Mouse (Mus musculus): ENCODE data around the gene Slco3a1. TPM values are rescaled to one million over a fixed set of nuclear protein-coding genes. Genes with fewer than 3 reads are reported as not detected.

The Slco3a1 gene
- 1.2 and 1.3 TPM in 2 replicates for polyA plus RNA-seq (2011; ENCODE audit: insufficient read depth, insufficient read length, low read depth, missing spikeins)

DNA sequence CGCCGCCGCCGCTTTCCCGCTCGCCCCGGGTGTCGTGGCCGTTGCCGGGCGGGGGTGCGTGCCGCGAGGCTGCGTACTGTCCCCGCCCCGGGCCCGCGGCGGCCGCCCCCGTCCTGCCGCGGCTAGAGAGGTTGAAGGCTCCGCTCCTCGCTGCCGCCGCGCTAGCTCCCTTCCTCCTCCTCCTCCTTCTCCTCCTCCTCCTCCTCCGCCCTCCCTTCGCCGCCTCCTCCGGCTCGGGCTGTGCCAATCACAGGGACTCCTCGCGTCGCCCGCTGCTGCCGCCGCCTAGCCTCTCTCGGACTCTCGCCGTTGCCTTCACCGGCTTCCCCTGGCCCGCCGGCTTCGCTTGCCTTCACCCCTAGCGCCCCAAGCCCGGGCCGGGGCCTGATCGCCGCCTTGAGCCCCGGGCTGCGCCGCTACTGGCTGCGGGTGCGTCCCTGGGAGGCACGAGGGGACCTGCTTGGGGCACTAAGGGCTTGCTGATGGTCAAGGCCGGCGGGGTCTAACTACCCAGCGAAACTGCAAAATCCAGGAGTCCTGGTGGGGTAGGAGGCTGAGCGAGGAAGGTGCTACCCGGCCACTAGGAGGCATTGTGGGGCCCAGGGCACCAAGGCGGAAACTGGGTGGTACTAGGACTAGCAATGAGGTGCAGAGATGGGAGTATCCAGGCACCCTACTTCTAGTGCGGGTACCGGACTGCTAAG, at the start of gene Slco3a1:
Slco3a1 (minus strand) TSS at position 173 of the 704 bp plus-strand sequence.
- Histone ChIP-seq H3K9me3 (replicated peaks; ENCODE audit: control insufficient read depth, insufficient read depth, low read length, poor library complexity, severe bottlenecking) (no peaks in the 10 kb centered on the region), H3K9ac (ENCODE audit: low read depth, poor library complexity, severe bottlenecking) (peak within 1 kb of the TSS; percentile 76), H3K4me3 (ENCODE audit: low read depth, low read length) (peak within 1 kb of the TSS; percentile 81), H3K36me3 (ENCODE audit: control insufficient read depth, insufficient read depth, low read length, poor library complexity, severe bottlenecking) (no peaks in the 10 kb centered on the region), H3K27ac (ENCODE audit: insufficient read depth, low read length) (no peak within 1 kb of the TSS), H3K27me3 (ENCODE audit: control insufficient read depth, insufficient read depth, low read length, poor library complexity, severe bottlenecking) (peaks cover 16% of the 10 kb centered on the region; the same call in 1 of the 2 replicates), H3K4me1 (ENCODE audit: control insufficient read depth, insufficient read depth, low read length) (no peaks in the 10 kb centered on the region)
- no peak for TF ChIP-seq EP300 (IDR thresholded peaks at IDR 0.05; ENCODE audit: insufficient read depth, low read depth, low read length)
- TF ChIP-seq POLR2A (IDR thresholded peaks at IDR 0.05; ENCODE audit: insufficient read depth, low read length): no peak
- TF ChIP-seq CTCF (IDR thresholded peaks at IDR 0.05; ENCODE audit: low read depth, low read length): peak; percentile 57

DNA sequence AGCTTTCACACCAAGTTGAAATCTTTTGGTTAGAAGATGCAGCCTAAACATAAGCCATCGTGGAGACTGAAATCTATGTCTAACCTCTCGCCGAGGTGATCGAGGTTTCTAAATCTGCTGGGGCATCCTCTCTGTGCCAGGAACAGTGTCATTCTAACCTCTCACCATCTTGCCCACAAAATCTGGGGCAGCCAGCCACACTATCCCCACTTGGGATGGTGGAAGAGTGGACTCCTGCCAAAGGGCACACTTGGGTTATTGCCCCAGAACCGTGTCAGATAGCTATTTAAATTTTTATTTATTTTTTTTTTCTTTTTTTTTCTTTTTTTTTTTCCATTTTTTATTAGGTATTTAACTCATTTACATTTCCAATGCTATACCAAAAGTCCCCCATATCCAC, 46.4 kb upstream of the Slco3a1 start:
- H3K9me3 ChIP-seq (replicated peaks; ENCODE audit: control insufficient read depth, insufficient read depth, low read length, poor library complexity, severe bottlenecking): no peaks in the 10 kb centered on the region
- no peak overlapping the region for H3K4me3 ChIP-seq (ENCODE audit: low read depth, low read length)
- H3K36me3 ChIP-seq (ENCODE audit: control insufficient read depth, insufficient read depth, low read length, poor library complexity, severe bottlenecking): no peaks in the 10 kb centered on the region
- TF ChIP-seq EP300 (IDR thresholded peaks at IDR 0.05; ENCODE audit: insufficient read depth, low read depth, low read length) (no peak), CTCF (IDR thresholded peaks at IDR 0.05; ENCODE audit: low read depth, low read length) (no peak), POLR2A (IDR thresholded peaks at IDR 0.05; ENCODE audit: insufficient read depth, low read length) (no peak)
- no peaks in the 10 kb centered on the region for H3K27me3 ChIP-seq (ENCODE audit: control insufficient read depth, insufficient read depth, low read length, poor library complexity, severe bottlenecking)
- H3K4me1 ChIP-seq (ENCODE audit: control insufficient read depth, insufficient read depth, low read length): no peaks in the 10 kb centered on the region
- no peak overlapping the region for H3K27ac ChIP-seq (ENCODE audit: insufficient read depth, low read length)
- H3K9ac ChIP-seq (ENCODE audit: low read depth, poor library complexity, severe bottlenecking): no peak overlapping the region

DNA sequence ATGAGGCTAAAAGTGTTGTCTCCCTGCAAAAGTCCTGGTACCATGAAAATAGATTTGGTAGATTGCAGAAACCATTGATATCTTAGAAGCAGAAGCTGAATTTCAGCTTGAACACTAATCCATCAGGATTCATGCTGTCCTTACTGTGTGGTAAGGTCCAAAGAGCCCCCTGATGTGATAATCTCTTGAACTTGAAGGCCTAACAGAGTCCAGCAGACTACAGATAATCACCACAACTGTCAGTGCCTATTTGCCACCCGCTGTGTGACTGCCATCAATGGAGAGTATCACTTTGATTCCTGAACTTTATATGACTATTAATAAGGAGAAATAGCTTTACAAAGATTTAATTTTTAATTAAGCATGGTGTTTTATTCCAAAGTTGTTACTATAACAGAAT, 24.8 kb upstream of the Slco3a1 start:
- Histone ChIP-seq H3K9me3 (replicated peaks; ENCODE audit: control insufficient read depth, insufficient read depth, low read length, poor library complexity, severe bottlenecking) (no peaks in the 10 kb centered on the region), H3K4me3 (ENCODE audit: low read depth, low read length) (no peak overlapping the region)
- no peak for TF ChIP-seq CTCF (IDR thresholded peaks at IDR 0.05; ENCODE audit: low read depth, low read length)
- no peak for TF ChIP-seq EP300 (IDR thresholded peaks at IDR 0.05; ENCODE audit: insufficient read depth, low read depth, low read length)
- TF ChIP-seq POLR2A (IDR thresholded peaks at IDR 0.05; ENCODE audit: insufficient read depth, low read length): no peak

DNA sequence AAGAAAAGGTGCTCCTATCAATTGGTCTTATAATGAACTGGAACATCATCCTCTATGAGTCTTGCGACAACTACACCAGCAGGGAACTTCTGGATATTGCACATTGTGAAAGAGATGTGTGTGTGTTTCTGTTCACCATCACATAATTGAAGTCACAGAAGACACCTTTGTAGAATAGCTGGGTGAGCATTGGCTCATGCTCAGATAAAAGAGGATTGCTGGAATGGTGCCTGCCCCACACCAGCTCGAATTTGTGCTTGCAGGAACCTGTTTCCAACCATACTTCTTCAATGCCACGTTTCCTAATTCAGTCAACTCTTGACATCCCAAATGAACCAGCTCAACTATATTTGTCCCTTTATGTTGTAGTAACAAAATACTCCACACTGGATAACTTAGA, 21.1 kb upstream of the Slco3a1 start:
- H3K27ac ChIP-seq (ENCODE audit: insufficient read depth, low read length): no peak overlapping the region

More for the DNA sequence above, 24.8 kb upstream of the Slco3a1 start:
- Histone ChIP-seq H3K4me1 (ENCODE audit: control insufficient read depth, insufficient read depth, low read length) (no peaks in the 10 kb centered on the region), H3K36me3 (ENCODE audit: control insufficient read depth, insufficient read depth, low read length, poor library complexity, severe bottlenecking) (no peaks in the 10 kb centered on the region), H3K27me3 (ENCODE audit: control insufficient read depth, insufficient read depth, low read length, poor library complexity, severe bottlenecking) (no peaks in the 10 kb centered on the region), H3K27ac (ENCODE audit: insufficient read depth, low read length) (no peak overlapping the region), H3K9ac (ENCODE audit: low read depth, poor library complexity, severe bottlenecking) (no peak overlapping the region)

DNA sequence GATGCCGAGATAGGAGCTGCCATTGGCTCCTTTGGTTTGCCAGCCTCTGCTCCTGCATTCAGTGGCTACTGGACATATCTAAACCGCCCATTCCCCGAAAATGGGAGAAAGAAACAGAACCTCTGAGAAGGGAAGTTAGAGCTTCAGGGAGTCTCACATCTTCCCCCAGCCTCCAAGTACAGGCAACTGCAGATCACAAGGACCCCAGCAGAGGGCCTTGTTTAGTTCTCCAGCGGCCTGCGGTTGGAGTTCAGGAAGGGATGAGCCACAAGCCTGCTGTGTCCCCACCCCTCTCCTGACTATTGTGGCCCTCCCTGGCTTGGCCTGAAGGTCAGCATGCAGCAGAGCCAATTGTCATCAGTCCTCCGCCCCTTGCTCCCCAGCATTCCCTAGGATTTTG, 836 bp upstream of the Slco3a1 start:
- TF ChIP-seq CTCF (IDR thresholded peaks at IDR 0.05; ENCODE audit: low read depth, low read length) (peak; percentile 47), EP300 (IDR thresholded peaks at IDR 0.05; ENCODE audit: insufficient read depth, low read depth, low read length) (no peak)
- Histone ChIP-seq H3K9me3 (replicated peaks; ENCODE audit: control insufficient read depth, insufficient read depth, low read length, poor library complexity, severe bottlenecking) (no peaks in the 10 kb centered on the region), H3K4me3 (ENCODE audit: low read depth, low read length) (peak overlapping the region; percentile 81; the same call in 1 of the 2 replicates), H3K27ac (ENCODE audit: insufficient read depth, low read length) (no peak overlapping the region), H3K9ac (ENCODE audit: low read depth, poor library complexity, severe bottlenecking) (no peak overlapping the region), H3K36me3 (ENCODE audit: control insufficient read depth, insufficient read depth, low read length, poor library complexity, severe bottlenecking) (no peaks in the 10 kb centered on the region), H3K27me3 (ENCODE audit: control insufficient read depth, insufficient read depth, low read length, poor library complexity, severe bottlenecking) (peaks cover 16% of the 10 kb centered on the region; the same call in 1 of the 2 replicates), H3K4me1 (ENCODE audit: control insufficient read depth, insufficient read depth, low read length) (no peaks in the 10 kb centered on the region)

More for the DNA sequence above, 21.1 kb upstream of the Slco3a1 start:
- H3K27me3 ChIP-seq (ENCODE audit: control insufficient read depth, insufficient read depth, low read length, poor library complexity, severe bottlenecking): no peaks in the 10 kb centered on the region
- TF ChIP-seq POLR2A (IDR thresholded peaks at IDR 0.05; ENCODE audit: insufficient read depth, low read length) (no peak), CTCF (IDR thresholded peaks at IDR 0.05; ENCODE audit: low read depth, low read length) (no peak), EP300 (IDR thresholded peaks at IDR 0.05; ENCODE audit: insufficient read depth, low read depth, low read length) (no peak)
- H3K4me1 ChIP-seq (ENCODE audit: control insufficient read depth, insufficient read depth, low read length): no peaks in the 10 kb centered on the region
- H3K36me3 ChIP-seq (ENCODE audit: control insufficient read depth, insufficient read depth, low read length, poor library complexity, severe bottlenecking): no peaks in the 10 kb centered on the region
- no peak overlapping the region for H3K4me3 ChIP-seq (ENCODE audit: low read depth, low read length)
- no peak overlapping the region for H3K9ac ChIP-seq (ENCODE audit: low read depth, poor library complexity, severe bottlenecking)
- no peaks in the 10 kb centered on the region for H3K9me3 ChIP-seq (replicated peaks; ENCODE audit: control insufficient read depth, insufficient read depth, low read length, poor library complexity, severe bottlenecking)

DNA sequence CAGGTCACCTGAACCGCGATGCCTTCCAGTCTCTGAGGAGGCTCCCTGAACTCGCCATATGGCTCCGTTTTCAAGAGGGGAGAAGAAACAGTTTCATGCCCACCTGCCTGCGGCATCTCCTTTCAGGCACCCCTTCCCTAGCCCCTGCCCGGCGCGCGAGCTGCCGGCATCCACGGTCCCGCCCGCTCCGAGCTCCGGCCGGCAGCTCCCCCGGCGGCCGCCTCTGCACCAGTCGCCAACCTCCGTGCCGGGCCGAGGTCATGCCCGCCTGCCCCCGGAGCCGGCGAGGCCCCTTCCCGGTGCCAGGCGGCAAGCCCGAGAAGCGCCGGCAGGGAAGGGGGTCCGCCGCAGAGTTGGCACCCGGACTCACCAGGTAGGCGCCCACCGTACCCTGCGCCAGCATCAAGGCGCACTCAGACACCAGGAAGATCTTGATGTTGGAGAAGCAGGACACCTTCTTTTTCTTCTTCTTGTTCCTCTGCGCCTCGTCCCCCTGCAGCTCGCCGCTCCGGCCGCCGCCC, 479 bp downstream of the Slco3a1 start:
- TF ChIP-seq CTCF (IDR thresholded peaks at IDR 0.05; ENCODE audit: low read depth, low read length) (no peak), POLR2A (IDR thresholded peaks at IDR 0.05; ENCODE audit: insufficient read depth, low read length) (no peak), EP300 (IDR thresholded peaks at IDR 0.05; ENCODE audit: insufficient read depth, low read depth, low read length) (no peak)
- no peaks in the 10 kb centered on the region for H3K9me3 ChIP-seq (replicated peaks; ENCODE audit: control insufficient read depth, insufficient read depth, low read length, poor library complexity, severe bottlenecking)
- H3K36me3 ChIP-seq (ENCODE audit: control insufficient read depth, insufficient read depth, low read length, poor library complexity, severe bottlenecking): no peaks in the 10 kb centered on the region
- H3K4me3 ChIP-seq (ENCODE audit: low read depth, low read length): peak overlapping the region; percentile 81
- peak overlapping the region; percentile 76 for H3K9ac ChIP-seq (ENCODE audit: low read depth, poor library complexity, severe bottlenecking)
- H3K27ac ChIP-seq (ENCODE audit: insufficient read depth, low read length): no peak overlapping the region
- H3K27me3 ChIP-seq (ENCODE audit: control insufficient read depth, insufficient read depth, low read length, poor library complexity, severe bottlenecking): peaks cover 16% of the 10 kb centered on the region; the same call in 1 of the 2 replicates
- no peaks in the 10 kb centered on the region for H3K4me1 ChIP-seq (ENCODE audit: control insufficient read depth, insufficient read depth, low read length)

Measured in ES-Bruce4 (cell line).